Mouse (Mus musculus) thymus, postnatal 25 days (tissue): ENCODE measurements around the gene Elovl3.
A peak's percentile ranks its signal among the peaks of the same experiment; 100 is the strongest.
"Not testable (repeated sequence)": the region's sequence is repeated elsewhere in the genome, so short reads cannot be mapped to it uniquely, and the experiment has no call there.

Experiments
- DNase-seq: peaks from one replicate; pipeline ENCODE4 v3.0.0; 2022

The Elovl3 gene

GRCm38 (mm10) chr19:46131694-46132525 lies at the start of gene Elovl3:
Gene Elovl3, plus strand, starts transcription at chr19:46131897.
- DNase-seq: no peak

DNA sequence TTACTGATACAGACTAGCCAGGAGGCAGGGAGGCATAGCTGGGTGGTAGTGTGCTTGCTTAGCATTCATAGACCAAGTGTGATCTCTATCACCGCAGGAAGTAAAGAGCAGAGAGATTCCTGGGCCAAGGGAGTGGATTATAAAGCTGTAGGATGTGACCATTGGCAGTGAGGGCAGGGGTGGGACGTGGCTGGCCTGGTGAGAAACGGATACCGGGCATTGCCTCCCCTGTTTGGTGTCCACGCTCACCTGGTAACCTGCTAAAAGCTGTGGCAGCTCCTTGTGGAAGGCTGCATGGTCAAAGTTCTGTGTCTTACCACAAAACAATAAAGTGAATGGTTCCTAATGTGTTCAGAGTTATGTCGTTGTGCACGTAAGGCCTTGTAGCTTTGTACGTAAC lies 46.5 kb upstream of the Elovl3 start:
- no peak for DNase-seq

DNA sequence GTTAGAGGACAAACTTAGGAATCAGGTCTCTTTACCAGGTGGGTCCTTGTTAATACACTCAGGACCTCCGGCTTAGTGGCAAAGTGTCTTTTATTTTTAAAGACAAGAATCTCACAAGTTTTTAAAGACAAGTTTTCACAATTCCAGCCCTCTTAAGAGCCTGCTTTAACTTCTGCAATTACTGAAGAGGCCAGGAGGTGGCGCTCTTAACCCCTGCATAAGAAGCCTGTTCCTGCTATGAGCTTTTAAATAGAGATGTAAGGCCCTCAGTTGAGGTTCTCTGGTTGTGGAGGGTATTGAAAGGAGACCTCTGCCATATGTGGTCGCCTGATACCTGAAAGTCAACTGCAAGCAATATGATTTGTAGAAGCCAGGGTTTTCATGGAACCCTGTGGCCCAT lies 45.4 kb upstream of the Elovl3 start:
- peak; percentile 48 for DNase-seq

GRCm38 (mm10) chr19:46087871-46088270 lies 43.8 kb upstream of the Elovl3 start:
- DNase-seq: no peak

- no peak for DNase-seq
These were observed 40.1 kb upstream of the Elovl3 start for GRCm38 (mm10) chr19:46091641-46092040.

GRCm38 (mm10) chr19:46094144-46094543 lies 37.6 kb upstream of the Elovl3 start:
- no peak for DNase-seq

DNA sequence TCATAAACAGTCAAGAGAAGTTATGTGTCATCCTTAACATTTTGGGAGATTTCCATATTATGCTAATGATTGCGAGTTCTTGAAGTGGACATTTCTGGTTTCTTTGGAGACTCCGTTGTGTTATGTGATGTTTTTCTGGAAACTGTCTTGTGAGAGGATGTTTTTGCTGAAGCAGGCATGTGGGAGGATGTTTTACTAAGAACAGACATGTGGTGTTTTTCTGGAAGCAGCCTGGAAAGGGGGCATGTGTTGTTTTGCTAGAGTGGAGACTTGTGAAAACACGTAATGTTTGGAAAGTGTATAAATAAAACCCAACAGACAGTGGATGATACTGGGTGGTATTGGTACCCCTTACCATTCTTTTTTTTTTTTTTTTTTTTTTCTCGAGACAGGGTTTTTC lies 36.4 kb upstream of the Elovl3 start:
- no peak for DNase-seq

- DNase-seq: no peak
These were observed 35.3 kb upstream of the Elovl3 start for GRCm38 (mm10) chr19:46096396-46096795.

DNA sequence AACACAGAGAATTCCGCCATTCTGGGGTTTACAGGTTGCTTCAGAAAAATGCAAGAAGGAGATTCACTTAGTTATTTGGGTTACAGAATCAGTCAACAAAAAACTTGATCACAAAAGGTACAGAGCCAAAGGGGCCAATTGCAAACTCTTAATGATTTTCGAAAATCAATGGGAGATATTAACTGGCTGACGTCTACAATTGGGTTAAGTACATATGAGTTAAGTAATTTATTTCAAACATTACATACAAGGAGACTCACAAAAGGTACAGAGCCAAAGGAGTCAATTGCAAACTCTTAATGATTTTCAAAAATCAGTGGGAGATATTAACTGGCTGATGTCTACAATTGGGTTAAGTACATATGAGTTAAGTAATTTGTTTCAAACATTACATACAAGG lies 32.1 kb upstream of the Elovl3 start:
- no peak for DNase-seq

DNA sequence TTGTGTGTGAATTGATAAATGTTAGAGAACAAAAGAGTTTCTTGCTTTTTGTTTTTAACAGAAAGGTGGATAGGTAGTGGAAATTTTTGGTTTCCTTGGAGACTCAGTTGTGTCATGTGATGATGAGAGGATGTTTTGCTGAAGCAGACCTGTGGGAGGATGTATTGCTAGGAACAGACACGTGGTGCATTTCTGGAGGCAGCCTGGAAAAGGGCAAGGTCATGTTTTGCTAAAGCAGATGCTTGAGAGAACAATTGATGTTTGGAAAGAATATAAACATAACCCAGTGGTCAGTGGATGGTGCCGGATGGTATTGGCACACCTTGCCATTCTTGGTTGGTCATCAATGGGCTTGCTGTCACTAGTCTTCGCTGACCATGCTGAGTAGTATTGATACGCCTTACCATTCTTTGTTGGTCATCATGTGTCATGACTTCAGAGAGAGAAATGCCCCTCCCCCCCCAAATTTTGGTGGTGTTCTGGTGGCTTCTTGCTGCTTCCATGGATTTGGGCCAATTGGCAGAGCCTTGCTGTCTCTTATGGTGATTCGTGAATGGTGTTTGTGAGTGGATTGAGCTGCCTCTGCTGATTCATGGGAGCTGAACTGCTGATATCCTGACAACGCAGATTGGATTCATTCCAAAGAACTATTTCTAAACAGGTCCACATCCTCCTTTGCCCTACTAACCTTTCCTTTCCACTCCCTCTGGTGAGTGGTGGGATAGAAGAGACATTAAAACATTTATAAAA lies 28.1 kb upstream of the Elovl3 start:
- DNase-seq: no peak

DNA sequence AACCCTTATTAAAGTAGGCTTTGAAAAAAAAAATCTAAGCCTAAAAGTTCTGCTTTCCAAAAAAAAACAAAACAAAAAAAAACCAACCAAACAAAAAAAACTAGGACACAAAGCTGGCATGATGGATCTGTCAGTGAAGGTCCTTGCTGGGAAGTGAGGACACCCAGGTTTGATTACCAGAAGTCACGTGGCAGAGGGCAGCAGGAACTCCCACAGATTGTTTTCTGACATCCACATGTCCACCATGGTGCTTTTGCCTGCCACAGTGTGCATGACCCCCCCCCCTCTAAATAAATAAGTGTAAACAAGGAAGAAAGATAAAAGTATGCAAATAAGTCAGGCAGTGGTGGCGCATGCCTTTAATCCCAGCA lies 27.5 kb upstream of the Elovl3 start:
- DNase-seq: no peak

DNA sequence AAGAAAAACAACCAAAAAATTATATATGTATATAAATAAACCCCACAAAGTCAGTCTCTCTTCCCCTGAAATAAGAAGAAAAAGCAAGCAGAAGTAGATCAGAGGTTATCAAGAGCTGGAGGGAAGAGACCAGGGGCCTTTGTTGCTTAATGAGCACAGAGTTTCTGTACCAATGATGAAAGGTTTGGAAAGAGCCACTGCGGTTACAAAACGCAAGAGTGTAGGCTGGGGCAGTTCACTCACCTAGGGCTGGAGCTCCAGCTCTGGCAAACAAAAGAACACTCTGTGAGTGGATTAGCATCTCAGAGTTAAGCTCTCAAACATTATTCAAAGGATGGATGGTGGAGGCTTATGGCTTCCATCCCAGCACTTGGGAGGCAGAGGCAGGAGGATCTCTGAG lies 21.5 kb upstream of the Elovl3 start:
- DNase-seq: no peak

- DNase-seq: no peak
These were observed 20.9 kb upstream of the Elovl3 start for GRCm38 (mm10) chr19:46110781-46111180.

- DNase-seq: no peak
These were observed 17.1 kb upstream of the Elovl3 start for GRCm38 (mm10) chr19:46114617-46115016.

DNA sequence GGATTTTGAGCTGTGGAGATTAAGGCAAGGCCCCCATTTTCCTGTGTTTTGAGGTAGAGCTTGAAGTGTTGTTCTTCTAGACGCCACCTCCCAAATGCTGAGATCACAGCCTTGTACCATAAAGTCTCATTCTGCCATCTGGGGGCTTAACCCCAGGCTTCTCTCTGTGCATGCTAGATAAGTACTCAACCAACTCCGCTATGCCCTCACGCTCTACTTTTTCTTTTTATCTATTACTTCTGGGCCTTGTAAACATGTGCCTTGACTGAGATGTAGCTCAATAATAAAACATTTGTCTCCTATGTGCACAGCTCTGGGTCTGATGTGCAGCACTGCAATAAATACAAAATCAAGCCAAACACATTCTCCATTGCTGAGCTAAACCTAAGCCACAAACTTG lies 12.2 kb upstream of the Elovl3 start:
- no peak for DNase-seq

- no peak for DNase-seq
These were observed 10.8 kb upstream of the Elovl3 start for GRCm38 (mm10) chr19:46120872-46121271.

GRCm38 (mm10) chr19:46123876-46124275 lies 7.8 kb upstream of the Elovl3 start:
- no peak for DNase-seq

GRCm38 (mm10) chr19:46124651-46125050 lies 7.0 kb upstream of the Elovl3 start:
- DNase-seq: no peak

DNA sequence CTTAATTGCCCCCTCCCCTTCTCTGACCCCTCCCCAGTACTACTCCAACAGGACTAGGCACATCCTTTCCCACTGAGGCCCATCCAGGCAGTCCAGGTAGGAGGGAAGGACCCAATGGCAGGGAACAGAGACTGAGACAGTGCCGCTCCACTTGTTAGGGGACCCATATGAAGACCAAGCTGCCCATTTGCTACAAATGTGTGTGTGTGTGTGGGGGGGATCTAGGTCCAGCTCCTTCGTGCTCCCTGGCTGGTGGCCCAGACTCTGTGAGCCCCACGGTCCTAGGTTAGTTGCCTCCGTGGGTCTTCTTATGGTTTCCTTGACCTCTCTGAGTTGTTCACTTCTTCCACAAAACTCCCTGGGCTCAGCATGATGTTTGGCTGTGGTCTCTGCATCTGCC lies 5.4 kb upstream of the Elovl3 start:
- no peak for DNase-seq

- not testable (repeated sequence) for DNase-seq
These were observed 2.0 kb upstream of the Elovl3 start for GRCm38 (mm10) chr19:46129737-46130136.

- no peak for DNase-seq
These were observed 414 bp upstream of the Elovl3 start for GRCm38 (mm10) chr19:46131283-46131682.

- no peak for DNase-seq
These were observed 880 bp downstream of the Elovl3 start for GRCm38 (mm10) chr19:46132577-46132976.

DNA sequence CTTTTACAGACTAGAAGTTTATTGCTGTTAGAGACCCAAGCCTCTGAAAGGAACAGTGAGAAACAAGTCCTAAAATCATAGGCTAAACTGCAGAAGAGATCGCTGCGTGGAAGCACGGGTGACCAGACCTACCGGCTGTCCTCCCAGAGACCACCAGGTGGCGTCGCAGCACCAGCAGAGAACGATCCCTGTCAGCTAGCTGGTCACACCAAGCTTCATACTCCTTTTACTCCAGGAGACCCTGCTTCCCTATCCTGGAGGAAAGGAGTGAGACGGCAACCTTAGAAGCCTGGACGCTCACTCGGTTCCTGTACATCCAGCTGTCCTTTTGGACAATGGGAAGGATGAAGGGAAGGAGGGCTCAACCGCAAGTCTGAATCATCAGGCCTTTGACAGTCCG lies 3.6 kb downstream of the Elovl3 start:
- peak; percentile 87 for DNase-seq
